Mouse (Mus musculus) midbrain, embryonic 10.5 days (tissue): ENCODE results near the gene Erlin1. TPM values are rescaled to one million over a fixed set of nuclear protein-coding genes. Genes with fewer than 3 reads are reported as not detected.

Source experiments
- DNase-seq: peaks from one replicate; pipeline ENCODE4 v3.0.0-alpha.2; 2017; ENCODE audit warnings: low spot score
- H3K27ac ChIP-seq: fragments of 300-500 bp; sonication (generic); replicated peaks from 2 replicates; pipeline ENCODE4 v1.5.1; 2016; ENCODE audit warnings: mild to moderate bottlenecking
- H3K27me3 ChIP-seq: fragments of 300-500 bp; sonication (generic); 2 replicates; pipeline ENCODE4 v1.6.1; 2016; ENCODE audit warnings: low read depth, mild to moderate bottlenecking; ENCODE audit not compliant: poor library complexity, severe bottlenecking
- H3K36me3 ChIP-seq: fragments of 300-500 bp; sonication (generic); 2 replicates; pipeline ENCODE4 v1.6.1; 2016; ENCODE audit warnings: mild to moderate bottlenecking, moderate library complexity
- H3K4me1 ChIP-seq: fragments of 300-500 bp; sonication (generic); 2 replicates; pipeline ENCODE4 v1.6.1; 2016
- H3K4me3 ChIP-seq: fragments of 300-500 bp; sonication (generic); 2 replicates; pipeline ENCODE4 v1.5.1; 2016; ENCODE audit warnings: mild to moderate bottlenecking, moderate library complexity
- H3K9me3 ChIP-seq: fragments of 300-500 bp; sonication (generic); replicated peaks from 2 replicates; pipeline ENCODE4 v1.6.1; 2016; ENCODE audit warnings: mild to moderate bottlenecking
- WGBS: fragments of 180-500 bp; shearing (Covaris S2); methylation state at CpG from one replicate; pipeline ENCODE4 v1.1.7; 2016; 5-methylcytosine and 5-hydroxymethylcytosine counted together
- polyA plus RNA-seq: library from polyadenylated mRNA; unstranded; fragments of >200 nt; fragmentation: Nextera tagmentation; extraction: Ambion mirVana; gene quantifications from 2 replicates; pipeline ENCODE4 v1.2.1, GENCODE M21; 2016

Erlin1 gene
- polyA plus RNA-seq, 1 experiment from 2014 or later = 22.2 TPM

GRCm38 (mm10) chr19:44049282-44049681, 20.3 kb downstream of the Erlin1 start:
- H3K27me3 ChIP-seq = no peaks in the 10 kb centered on the region
- no peak overlapping the region for H3K4me3 ChIP-seq
- no peak overlapping the region for H3K27ac ChIP-seq
- no peak for DNase-seq
- no peaks in the 10 kb centered on the region for H3K9me3 ChIP-seq
- no peaks in the 10 kb centered on the region for H3K4me1 ChIP-seq
- 57% methylated on average over 3 of the region's 3 CpGs for WGBS
- peaks cover 19% of the 10 kb centered on the region for H3K36me3 ChIP-seq

GRCm38 (mm10) chr19:44045847-44046246, 23.7 kb downstream of the Erlin1 start:
- Histone ChIP-seq H3K4me3 (no peak overlapping the region), H3K27me3 (no peaks in the 10 kb centered on the region), H3K4me1 (peaks cover 6% of the 10 kb centered on the region), H3K36me3 (peaks cover 15% of the 10 kb centered on the region), H3K27ac (no peak overlapping the region), H3K9me3 (no peaks in the 10 kb centered on the region)
- 86% methylated on average over 3 of the region's 3 CpGs for WGBS
- DNase-seq = no peak

- Histone ChIP-seq H3K27me3 (no peaks in the 10 kb centered on the region), H3K36me3 (peaks cover 41% of the 10 kb centered on the region), H3K4me3 (no peak overlapping the region), H3K4me1 (peaks cover 6% of the 10 kb centered on the region), H3K27ac (no peak overlapping the region), H3K9me3 (no peaks in the 10 kb centered on the region)
- no peak for DNase-seq
- 85% methylated on average over 5 of the region's 5 CpGs for WGBS
These were observed 27.5 kb downstream of the Erlin1 start for GRCm38 (mm10) chr19:44042121-44042520.

GRCm38 (mm10) chr19:44033396-44033795, 36.2 kb downstream of the Erlin1 start:
- no peak overlapping the region for H3K27ac ChIP-seq
- WGBS = 95% methylated on average over 5 of the region's 5 CpGs
- no peaks in the 10 kb centered on the region for H3K27me3 ChIP-seq
- no peak for DNase-seq
- H3K9me3 ChIP-seq = no peaks in the 10 kb centered on the region
- no peak overlapping the region for H3K4me3 ChIP-seq
- peaks cover 25% of the 10 kb centered on the region for H3K36me3 ChIP-seq
- H3K4me1 ChIP-seq = no peaks in the 10 kb centered on the region

- H3K27me3 ChIP-seq = no peaks in the 10 kb centered on the region
- no peaks in the 10 kb centered on the region for H3K4me1 ChIP-seq
- H3K36me3 ChIP-seq = peaks cover 15% of the 10 kb centered on the region
- DNase-seq = no peak
- no peaks in the 10 kb centered on the region for H3K9me3 ChIP-seq
- H3K4me3 ChIP-seq = no peak overlapping the region
- WGBS = 92% methylated on average over 11 of the region's 11 CpGs
- no peak overlapping the region for H3K27ac ChIP-seq
These were observed 37.4 kb downstream of the Erlin1 start for GRCm38 (mm10) chr19:44032046-44032744.

- H3K9me3 ChIP-seq = no peaks in the 10 kb centered on the region
- H3K27me3 ChIP-seq = no peaks in the 10 kb centered on the region
- H3K4me3 ChIP-seq = no peak overlapping the region
- H3K27ac ChIP-seq = no peak overlapping the region
- peaks cover 3% of the 10 kb centered on the region; the same call in 1 of the 2 replicates for H3K4me1 ChIP-seq
- no peaks in the 10 kb centered on the region for H3K36me3 ChIP-seq
- WGBS = 94% methylated on average over 5 of the region's 5 CpGs
- DNase-seq = no peak
These were observed 39.6 kb downstream of the Erlin1 start for GRCm38 (mm10) chr19:44030024-44030423.

- H3K27me3 ChIP-seq = no peaks in the 10 kb centered on the region
- H3K27ac ChIP-seq = no peak within 1 kb of the TSS
- no peaks in the 10 kb centered on the region for H3K36me3 ChIP-seq
- peaks cover 3% of the 10 kb centered on the region; the same call in 1 of the 2 replicates for H3K4me1 ChIP-seq
- DNase-seq = no peak
- no peaks in the 10 kb centered on the region for H3K9me3 ChIP-seq
- 83% methylated on average over 8 of the region's 8 CpGs for WGBS
- H3K4me3 ChIP-seq = no peak within 1 kb of the TSS
These were observed 40.6 kb downstream of the Erlin1 start, which contains the start of gene Cyp2c23 for GRCm38 (mm10) chr19:44028972-44029371. Gene Cyp2c23 (minus strand): TSS chr19:44029208.

GRCm38 (mm10) chr19:44026956-44027530, 42.5 kb downstream of the Erlin1 start:
- H3K4me3 ChIP-seq = no peak overlapping the region
- no peak for DNase-seq
- H3K27me3 ChIP-seq = no peaks in the 10 kb centered on the region
- no peak overlapping the region for H3K27ac ChIP-seq
- peaks cover 3% of the 10 kb centered on the region; the same call in 1 of the 2 replicates for H3K4me1 ChIP-seq
- no peaks in the 10 kb centered on the region for H3K36me3 ChIP-seq
- WGBS = 66% methylated on average over 8 of the region's 8 CpGs
- H3K9me3 ChIP-seq = no peaks in the 10 kb centered on the region

GRCm38 (mm10) chr19:44024921-44025585, 44.5 kb downstream of the Erlin1 start:
- Histone ChIP-seq H3K36me3 (no peaks in the 10 kb centered on the region), H3K9me3 (no peaks in the 10 kb centered on the region), H3K27ac (no peak overlapping the region), H3K4me3 (no peak overlapping the region), H3K4me1 (peaks cover 3% of the 10 kb centered on the region; the same call in 1 of the 2 replicates), H3K27me3 (no peaks in the 10 kb centered on the region)
- 91% methylated on average over 13 of the region's 13 CpGs for WGBS
- DNase-seq = no peak

- no peaks in the 10 kb centered on the region for H3K36me3 ChIP-seq
- no peaks in the 10 kb centered on the region for H3K27me3 ChIP-seq
- no peak overlapping the region for H3K4me3 ChIP-seq
- peak; percentile 28 for DNase-seq
- H3K27ac ChIP-seq = no peak overlapping the region
- no peaks in the 10 kb centered on the region for H3K9me3 ChIP-seq
- peaks cover 3% of the 10 kb centered on the region; the same call in 1 of the 2 replicates for H3K4me1 ChIP-seq
- WGBS = 74% methylated on average over 5 of the region's 5 CpGs
These were observed 46.5 kb downstream of the Erlin1 start for GRCm38 (mm10) chr19:44023066-44023465.

- H3K27ac ChIP-seq = no peak overlapping the region
- WGBS = 95% methylated on average over 4 of the region's 4 CpGs
These were observed 48.1 kb downstream of the Erlin1 start for GRCm38 (mm10) chr19:44021502-44021901.

GRCm38 (mm10) chr19:44019739-44020138, 49.8 kb downstream of the Erlin1 start:
- WGBS = 67% methylated on average over 7 of the region's 7 CpGs
- Histone ChIP-seq H3K9me3 (no peaks in the 10 kb centered on the region), H3K27ac (no peak overlapping the region), H3K4me1 (no peaks in the 10 kb centered on the region), H3K4me3 (no peak overlapping the region), H3K36me3 (no peaks in the 10 kb centered on the region), H3K27me3 (no peaks in the 10 kb centered on the region)
- DNase-seq = no peak

More at GRCm38 (mm10) chr19:44021502-44021901, 48.1 kb downstream of the Erlin1 start:
- DNase-seq = no peak
- H3K4me3 ChIP-seq = no peak overlapping the region
- H3K36me3 ChIP-seq = no peaks in the 10 kb centered on the region
- no peaks in the 10 kb centered on the region for H3K4me1 ChIP-seq
- H3K9me3 ChIP-seq = no peaks in the 10 kb centered on the region
- no peaks in the 10 kb centered on the region for H3K27me3 ChIP-seq

- 89% methylated on average over 6 of the region's 6 CpGs for WGBS
- H3K9me3 ChIP-seq = no peaks in the 10 kb centered on the region
- H3K4me1 ChIP-seq = no peaks in the 10 kb centered on the region
- H3K27me3 ChIP-seq = no peaks in the 10 kb centered on the region
- H3K4me3 ChIP-seq = no peak overlapping the region
- H3K27ac ChIP-seq = no peak overlapping the region
- no peaks in the 10 kb centered on the region for H3K36me3 ChIP-seq
- no peak for DNase-seq
These were observed 55.7 kb downstream of the Erlin1 start for GRCm38 (mm10) chr19:44013862-44014261.
